Mouse (Mus musculus) spleen, embryonic (tissue): ENCODE measurements around the gene Vmn1r125.
"Not testable (repeated sequence)": the region's sequence is repeated elsewhere in the genome, so short reads cannot be mapped to it uniquely, and the experiment has no call there.

Experiments used
- CTCF ChIA-PET: fragments of 350-600 bp; sonication (Branson Sonifier 250); formaldehyde crosslinking; loops from one replicate; lab custom pipeline; 2022; lab: Charles Lee

The Vmn1r125 gene

GRCm38 (mm10) chr7:21271879-21272278 is at the start of gene Vmn1r125:
Vmn1r125 (plus strand) TSS chr7:21272179.
- CTCF ChIA-PET, result not testable (repeated sequence)

GRCm38 (mm10) chr7:21260517-21260916 is 11.5 kb upstream of the Vmn1r125 start, which contains the start of gene Vmn1r124:
Vmn1r124 (minus strand) TSS chr7:21260617.
- CTCF ChIA-PET, result not testable (repeated sequence)

- CTCF ChIA-PET, result not testable (repeated sequence)
Measured at GRCm38 (mm10) chr7:21301367-21301766, 29.4 kb downstream of the Vmn1r125 start, which contains the start of gene Vmn1r126. Vmn1r126 (minus strand) TSS chr7:21301467.

- CTCF ChIA-PET, result not testable (repeated sequence)
Measured at GRCm38 (mm10) chr7:21319761-21320160, 47.8 kb downstream of the Vmn1r125 start, which contains the start of gene Vmn1r127. Vmn1r127 (minus strand) TSS chr7:21319861.
